Mouse (Mus musculus): Measurements from ENCODE around the gene Abca1. TPM values are rescaled to one million over a fixed set of nuclear protein-coding genes. Genes with fewer than 3 reads are reported as not detected.
A peak's percentile ranks its signal among the peaks of the same experiment; 100 is the strongest.

Abca1 gene
- polyA plus RNA-seq, 1 experiment from 2014 or later = 1.6 TPM

DNA sequence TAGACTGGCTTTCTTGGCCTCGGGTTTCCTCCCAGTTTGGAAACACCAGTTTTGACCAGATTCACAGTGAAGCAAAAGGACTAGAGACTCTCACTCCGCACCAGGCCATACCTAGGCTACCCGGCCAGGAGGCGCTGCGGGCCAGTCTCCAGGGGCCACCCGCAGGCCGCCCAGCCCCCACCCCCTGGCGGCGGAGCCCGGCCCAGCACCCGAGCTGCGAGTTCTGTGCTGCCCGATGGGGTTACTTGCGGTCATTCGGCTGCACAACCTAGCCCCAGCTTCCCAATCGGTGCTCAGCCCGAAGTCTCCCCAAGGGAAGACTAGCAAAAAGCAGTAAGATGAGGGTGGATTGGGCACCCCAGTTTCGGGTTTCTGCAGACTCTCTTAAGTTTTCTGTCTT, 1.1 kb downstream of the Abca1 start:
- TF ChIP-seq CTCF (IDR thresholded peaks at IDR 0.05; ENCODE audit: low read depth) (peak; percentile 89), EP300 (optimal IDR thresholded peaks at IDR 0.05) (no peak)
- Histone ChIP-seq H3K4me3 (ENCODE audit: low read depth, low read length) (peak overlapping the region; percentile 70), H3K9ac (ENCODE audit: low read length) (peak overlapping the region; percentile 71), H3K4me2 (replicated peaks; ENCODE audit: low read depth) (peak overlapping the region; percentile 83), H3K27ac (replicated peaks) (peak overlapping the region; percentile 69; the same call in 1 of the 2 replicates), H3K36me3 (ENCODE audit: control insufficient read depth, insufficient read depth, low read length) (no peaks in the 10 kb centered on the region), H3K9me3 (ENCODE audit: control insufficient read depth, low read length) (no peaks in the 10 kb centered on the region), H3K4me1 (replicated peaks; ENCODE audit: control insufficient read depth, insufficient read depth) (no peaks in the 10 kb centered on the region), H3K27me3 (ENCODE audit: control insufficient read depth, insufficient read depth, low read length) (no peaks in the 10 kb centered on the region)
- DNase-seq (ENCODE audit: low spot score) = peak; percentile 86
- 3% methylated on average over 18 of the region's 18 CpGs for WGBS
- ATAC-seq (ENCODE audit: low FRiP score, low TSS enrichment) = peak; percentile 89

DNA sequence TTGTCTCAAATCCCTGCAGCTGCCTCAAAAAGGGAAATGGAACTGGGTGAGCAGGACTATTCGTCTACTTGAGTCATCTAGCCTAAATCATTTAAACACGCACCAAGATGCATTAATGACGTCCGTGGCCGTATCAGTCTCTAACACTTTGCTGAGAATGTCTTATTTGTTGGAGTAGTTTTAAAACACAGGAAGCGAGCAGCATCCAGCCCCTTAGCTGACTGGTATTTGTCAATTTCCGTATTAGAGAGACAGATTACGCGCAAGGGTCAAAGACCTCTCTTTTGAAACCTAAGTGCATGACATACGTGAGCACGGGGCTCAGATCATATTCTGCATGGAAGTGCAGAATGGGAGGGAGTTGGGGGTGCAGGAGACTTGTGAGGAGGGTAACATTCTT, 4.2 kb downstream of the Abca1 start:
- no peak overlapping the region for H3K4me3 ChIP-seq (ENCODE audit: low read depth, low read length)
- no peak overlapping the region for H3K9ac ChIP-seq (ENCODE audit: low read length)
- TF ChIP-seq CTCF (IDR thresholded peaks at IDR 0.05; ENCODE audit: low read depth) (no peak), EP300 (optimal IDR thresholded peaks at IDR 0.05) (no peak)
- H3K9me3 ChIP-seq (ENCODE audit: control insufficient read depth, low read length) = no peaks in the 10 kb centered on the region
- H3K36me3 ChIP-seq (ENCODE audit: control insufficient read depth, insufficient read depth, low read length) = no peaks in the 10 kb centered on the region
- H3K4me2 ChIP-seq (replicated peaks; ENCODE audit: low read depth) = no peak overlapping the region
- DNase-seq (ENCODE audit: low spot score) = no peak
- H3K27ac ChIP-seq (replicated peaks) = no peak overlapping the region
- WGBS = 64% methylated on average over 11 of the region's 11 CpGs
- no peaks in the 10 kb centered on the region for H3K27me3 ChIP-seq (ENCODE audit: control insufficient read depth, insufficient read depth, low read length)
- H3K4me1 ChIP-seq (replicated peaks; ENCODE audit: control insufficient read depth, insufficient read depth) = 0 out of 2 replicates have a peak, but pooled peaks cover 2% of the 10 kb centered on the region
- no peak for ATAC-seq (ENCODE audit: low FRiP score, low TSS enrichment)

DNA sequence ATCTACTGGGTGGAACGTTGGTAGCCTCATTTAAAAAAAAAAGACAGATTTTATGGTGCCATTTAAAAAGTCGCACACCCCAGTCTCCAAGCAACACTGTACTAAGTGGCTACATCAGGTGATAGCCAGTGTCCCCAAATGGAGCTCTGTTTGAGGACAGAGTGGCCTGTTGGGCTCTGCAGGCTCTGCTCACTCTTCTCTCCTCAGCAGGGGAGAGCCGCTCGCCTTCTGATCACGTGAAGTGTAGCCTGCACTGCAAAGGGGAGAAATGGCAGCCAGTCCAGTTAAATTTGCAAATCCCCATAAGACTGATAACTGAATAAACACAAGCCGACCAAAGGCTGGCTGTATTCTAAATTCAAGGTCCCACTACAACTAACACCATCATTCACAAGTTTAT, 6.0 kb downstream of the Abca1 start:
- Histone ChIP-seq H3K27me3 (ENCODE audit: control insufficient read depth, insufficient read depth, low read length) (no peaks in the 10 kb centered on the region), H3K4me1 (replicated peaks; ENCODE audit: control insufficient read depth, insufficient read depth) (0 out of 2 replicates have a peak, but pooled peaks cover 2% of the 10 kb centered on the region), H3K27ac (replicated peaks) (no peak overlapping the region), H3K9ac (ENCODE audit: low read length) (no peak overlapping the region), H3K9me3 (ENCODE audit: control insufficient read depth, low read length) (no peaks in the 10 kb centered on the region), H3K36me3 (ENCODE audit: control insufficient read depth, insufficient read depth, low read length) (no peaks in the 10 kb centered on the region), H3K4me3 (ENCODE audit: low read depth, low read length) (no peak overlapping the region), H3K4me2 (replicated peaks; ENCODE audit: low read depth) (no peak overlapping the region)
- DNase-seq (ENCODE audit: low spot score) (no peak), ATAC-seq (ENCODE audit: low FRiP score, low TSS enrichment) (no peak)
- TF ChIP-seq CTCF (IDR thresholded peaks at IDR 0.05; ENCODE audit: low read depth) (no peak), EP300 (optimal IDR thresholded peaks at IDR 0.05) (no peak)
- 56% methylated on average over 6 of the region's 6 CpGs for WGBS

DNA sequence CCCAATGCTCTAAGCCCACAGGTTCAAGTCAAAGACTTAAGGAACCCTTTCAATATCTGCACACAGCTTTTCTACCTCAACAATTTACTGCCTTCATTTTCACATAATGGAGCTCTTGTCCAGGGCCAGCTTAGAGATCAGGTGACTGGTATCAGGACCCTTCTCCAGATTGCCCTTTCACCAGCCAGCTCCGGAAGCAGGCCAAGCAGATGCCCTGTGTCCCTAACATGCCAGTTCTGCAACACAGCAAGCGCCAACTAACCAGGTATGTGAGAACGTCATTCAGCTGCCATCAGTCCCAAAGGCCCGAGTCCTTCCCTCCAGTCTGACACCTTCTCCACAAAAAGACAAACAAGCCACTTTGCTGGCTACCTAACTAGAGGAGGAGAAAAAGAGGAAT, 6.6 kb downstream of the Abca1 start:
- Histone ChIP-seq H3K36me3 (ENCODE audit: control insufficient read depth, insufficient read depth, low read length) (no peaks in the 10 kb centered on the region), H3K9ac (ENCODE audit: low read length) (no peak overlapping the region), H3K27ac (replicated peaks) (no peak overlapping the region), H3K9me3 (ENCODE audit: control insufficient read depth, low read length) (no peaks in the 10 kb centered on the region), H3K27me3 (ENCODE audit: control insufficient read depth, insufficient read depth, low read length) (no peaks in the 10 kb centered on the region), H3K4me3 (ENCODE audit: low read depth, low read length) (no peak overlapping the region), H3K4me1 (replicated peaks; ENCODE audit: control insufficient read depth, insufficient read depth) (0 out of 2 replicates have a peak, but pooled peaks cover 2% of the 10 kb centered on the region), H3K4me2 (replicated peaks; ENCODE audit: low read depth) (no peak overlapping the region)
- TF ChIP-seq CTCF (IDR thresholded peaks at IDR 0.05; ENCODE audit: low read depth) (no peak), EP300 (optimal IDR thresholded peaks at IDR 0.05) (no peak)
- WGBS = 66% methylated on average over 4 of the region's 4 CpGs
- no peak for ATAC-seq (ENCODE audit: low FRiP score, low TSS enrichment)
- no peak for DNase-seq (ENCODE audit: low spot score)

DNA sequence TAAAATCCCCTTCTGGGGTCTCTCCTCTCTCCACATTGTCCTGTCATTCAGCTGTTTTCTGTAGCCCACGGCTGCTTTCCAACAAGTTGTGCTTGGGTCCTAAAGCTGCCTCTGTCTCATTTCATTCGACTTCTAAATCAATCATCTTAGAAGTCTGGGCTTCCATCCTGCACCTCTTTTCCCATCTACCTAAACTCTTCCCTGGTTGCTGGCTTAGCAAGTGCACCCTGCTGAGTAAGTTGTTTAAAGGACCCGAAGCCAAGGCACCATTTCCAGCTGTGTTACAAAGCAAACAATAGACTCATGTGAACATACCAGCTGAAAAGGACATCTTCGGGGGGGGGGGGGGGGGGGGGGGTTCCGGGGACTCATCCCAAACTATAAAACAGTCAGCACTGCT, 7.0 kb downstream of the Abca1 start:
- Histone ChIP-seq H3K9me3 (ENCODE audit: control insufficient read depth, low read length) (no peaks in the 10 kb centered on the region), H3K27ac (replicated peaks) (no peak overlapping the region), H3K9ac (ENCODE audit: low read length) (no peak overlapping the region), H3K4me2 (replicated peaks; ENCODE audit: low read depth) (no peak overlapping the region), H3K36me3 (ENCODE audit: control insufficient read depth, insufficient read depth, low read length) (no peaks in the 10 kb centered on the region), H3K4me3 (ENCODE audit: low read depth, low read length) (no peak overlapping the region), H3K4me1 (replicated peaks; ENCODE audit: control insufficient read depth, insufficient read depth) (0 out of 2 replicates have a peak, but pooled peaks cover 2% of the 10 kb centered on the region), H3K27me3 (ENCODE audit: control insufficient read depth, insufficient read depth, low read length) (no peaks in the 10 kb centered on the region)
- DNase-seq (ENCODE audit: low spot score) (no peak), ATAC-seq (ENCODE audit: low FRiP score, low TSS enrichment) (no peak)
- 32% methylated on average over 4 of the region's 5 CpGs for WGBS
- no peak for TF ChIP-seq EP300 (optimal IDR thresholded peaks at IDR 0.05)
- no peak for TF ChIP-seq CTCF (IDR thresholded peaks at IDR 0.05; ENCODE audit: low read depth)

DNA sequence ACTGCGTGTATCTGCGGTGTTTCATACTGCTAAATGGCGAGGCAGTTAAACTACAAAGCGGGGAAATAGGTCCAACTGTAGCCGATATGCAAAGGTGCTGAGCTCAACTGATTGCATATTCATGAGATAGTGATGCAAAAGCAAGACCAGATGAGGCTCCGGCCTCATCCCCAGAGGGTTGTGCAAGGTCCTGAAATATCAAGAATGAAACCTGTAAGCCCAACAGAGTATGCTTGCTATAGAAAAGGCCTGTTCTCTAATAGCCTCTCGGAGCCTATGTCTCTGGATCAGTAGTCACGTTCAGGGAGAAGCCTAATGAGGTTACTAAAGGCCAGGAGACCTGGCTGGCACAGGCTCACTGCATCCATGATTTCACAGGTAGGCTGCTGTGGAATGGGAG, 9.2 kb downstream of the Abca1 start:
- WGBS = 90% methylated on average over 8 of the region's 8 CpGs
- 0 out of 2 replicates have a peak, but pooled peaks cover 4% of the 10 kb centered on the region for H3K4me1 ChIP-seq (replicated peaks; ENCODE audit: control insufficient read depth, insufficient read depth)
- TF ChIP-seq CTCF (IDR thresholded peaks at IDR 0.05; ENCODE audit: low read depth) = no peak
- no peak for TF ChIP-seq EP300 (optimal IDR thresholded peaks at IDR 0.05)

More for the DNA sequence above, 9.2 kb downstream of the Abca1 start:
- ATAC-seq (ENCODE audit: low FRiP score, low TSS enrichment) (no peak), DNase-seq (ENCODE audit: low spot score) (no peak)
- Histone ChIP-seq H3K27ac (replicated peaks) (no peak overlapping the region), H3K4me3 (ENCODE audit: low read depth, low read length) (no peak overlapping the region), H3K9ac (ENCODE audit: low read length) (no peak overlapping the region), H3K9me3 (ENCODE audit: control insufficient read depth, low read length) (no peaks in the 10 kb centered on the region), H3K4me2 (replicated peaks; ENCODE audit: low read depth) (no peak overlapping the region), H3K36me3 (ENCODE audit: control insufficient read depth, insufficient read depth, low read length) (no peaks in the 10 kb centered on the region), H3K27me3 (ENCODE audit: control insufficient read depth, insufficient read depth, low read length) (no peaks in the 10 kb centered on the region)
